Mouse (Mus musculus) brown adipose tissue, adult 24 weeks (tissue): ENCODE measurements around the gene Frmd4a. TPM values are rescaled to one million over a fixed set of nuclear protein-coding genes. Genes with fewer than 3 reads are reported as not detected.

ENCODE experiments used
- H3K27ac ChIP-seq: fragments of 200-500 bp; replicated peaks from 2 replicates; pipeline ENCODE4 v1.5.1; 2012; ENCODE audit warnings: low read depth, mild to moderate bottlenecking, low read length
- H3K4me1 ChIP-seq: fragments of 200-500 bp; 2 replicates; pipeline ENCODE4 v1.6.1; 2012; ENCODE audit warnings: low read length, mixed read lengths; ENCODE audit not compliant: control insufficient read depth, insufficient read depth, insufficient read length
- H3K4me3 ChIP-seq: fragments of 200-500 bp; 2 replicates; pipeline ENCODE4 v1.5.1; 2012; ENCODE audit warnings: low read depth, mild to moderate bottlenecking, low read length, moderate library complexity; ENCODE audit not compliant: insufficient read depth
- polyA plus RNA-seq: library from polyadenylated mRNA; stranded (reverse); fragments of >200 nt; gene quantifications from 2 replicates; pipeline ENCODE4 v1.2.4, GENCODE M21; 2012; ENCODE audit not compliant: missing spikeins, insufficient read depth, insufficient read length

Frmd4a gene
- polyA plus RNA-seq, 1 experiment: 2.3 TPM

DNA sequence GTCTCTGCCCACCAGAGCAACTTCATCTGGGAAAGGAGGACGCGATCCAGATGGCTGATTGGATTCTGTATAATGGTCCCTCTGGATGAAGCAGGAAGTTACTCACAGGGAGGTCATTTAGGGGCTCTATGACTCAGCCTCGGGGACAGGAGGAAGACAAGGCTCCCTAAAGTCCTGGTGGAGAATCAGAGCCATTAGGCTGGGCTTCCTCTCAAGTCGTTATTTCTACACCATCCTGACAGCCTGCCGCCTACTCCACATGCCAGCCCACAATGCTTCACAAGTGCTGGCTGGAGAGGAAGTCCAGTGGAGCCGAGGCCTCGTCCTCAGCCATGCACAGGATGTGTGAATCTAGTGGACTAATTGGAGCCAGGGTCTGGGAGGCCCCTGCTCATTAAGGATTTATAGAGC lies 537.7 kb downstream of the Frmd4a start:
- Histone ChIP-seq H3K4me1 (peaks cover 16% of the 10 kb centered on the region; the same call in 1 of the 2 replicates), H3K27ac (peak overlapping the region; percentile 81), H3K4me3 (no peak overlapping the region)

DNA sequence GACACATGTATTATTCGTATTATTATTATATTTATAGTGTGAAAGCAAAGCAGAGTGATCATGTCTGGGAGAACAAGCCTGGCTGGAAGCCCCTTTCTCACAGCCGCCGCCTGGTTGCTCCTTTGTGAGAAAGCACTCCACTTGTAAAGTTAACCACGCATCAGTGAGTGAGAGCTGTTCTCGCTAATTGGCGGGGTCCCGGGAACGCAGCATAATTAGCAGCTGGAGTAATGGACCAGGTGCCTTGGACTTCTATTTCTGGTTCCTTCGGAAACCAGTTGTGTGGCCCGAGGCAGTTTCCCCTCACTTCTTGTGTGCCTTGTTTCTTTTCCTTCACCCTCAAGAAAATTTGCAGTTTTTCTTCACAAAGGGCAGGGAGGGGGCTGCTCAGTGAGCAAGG lies 538.7 kb downstream of the Frmd4a start:
- no peak overlapping the region for H3K27ac ChIP-seq
- no peak overlapping the region for H3K4me3 ChIP-seq
- peaks cover 16% of the 10 kb centered on the region; the same call in 1 of the 2 replicates for H3K4me1 ChIP-seq

DNA sequence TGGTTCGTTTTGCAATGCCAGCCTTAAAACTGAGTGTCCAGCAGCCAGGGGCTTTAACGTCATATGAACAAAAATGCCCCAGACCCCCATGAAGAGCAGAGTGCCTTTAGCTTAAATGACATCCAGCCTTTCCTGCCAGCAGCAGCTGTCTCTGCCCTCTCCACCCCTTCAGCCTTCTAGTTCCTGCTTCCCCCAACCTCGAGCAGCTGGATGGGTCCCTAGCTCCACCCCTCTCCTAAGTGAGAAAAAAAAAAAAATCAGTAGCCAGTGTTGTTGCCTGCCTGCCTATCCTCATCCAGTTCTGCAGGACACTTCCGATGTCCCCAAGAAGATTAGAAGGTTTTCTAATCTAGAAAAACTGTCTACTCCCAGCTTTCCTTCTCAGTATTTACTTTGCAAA lies 539.5 kb downstream of the Frmd4a start:
- H3K27ac ChIP-seq: 0 out of 2 replicates have a peak overlapping the region, but pooled peaks have one; percentile 38
- H3K4me1 ChIP-seq: peaks cover 16% of the 10 kb centered on the region; the same call in 1 of the 2 replicates

GRCm38 (mm10) chr2:4557466-4557865 lies 539.9 kb downstream of the Frmd4a start:
- Histone ChIP-seq H3K27ac (peak overlapping the region; percentile 40; the same call in 1 of the 2 replicates), H3K4me1 (peaks cover 16% of the 10 kb centered on the region; the same call in 1 of the 2 replicates), H3K4me3 (no peak overlapping the region)

More for the DNA sequence above, 539.5 kb downstream of the Frmd4a start:
- H3K4me3 ChIP-seq: no peak overlapping the region

- H3K4me1 ChIP-seq: peaks cover 18% of the 10 kb centered on the region; the same call in 1 of the 2 replicates
- H3K27ac ChIP-seq: peak overlapping the region; percentile 81
- H3K4me3 ChIP-seq: peak overlapping the region; percentile 60
These were observed 541.2 kb downstream of the Frmd4a start for GRCm38 (mm10) chr2:4558651-4559203.

GRCm38 (mm10) chr2:4559211-4559882 lies 541.8 kb downstream of the Frmd4a start:
- peak overlapping the region; percentile 60 for H3K4me3 ChIP-seq
- H3K4me1 ChIP-seq: peaks cover 18% of the 10 kb centered on the region; the same call in 1 of the 2 replicates
- H3K27ac ChIP-seq: peak overlapping the region; percentile 81

GRCm38 (mm10) chr2:4559883-4560247 lies 542.3 kb downstream of the Frmd4a start:
- peaks cover 18% of the 10 kb centered on the region; the same call in 1 of the 2 replicates for H3K4me1 ChIP-seq
- peak overlapping the region; percentile 71 for H3K27ac ChIP-seq
- H3K4me3 ChIP-seq: peak overlapping the region; percentile 60

DNA sequence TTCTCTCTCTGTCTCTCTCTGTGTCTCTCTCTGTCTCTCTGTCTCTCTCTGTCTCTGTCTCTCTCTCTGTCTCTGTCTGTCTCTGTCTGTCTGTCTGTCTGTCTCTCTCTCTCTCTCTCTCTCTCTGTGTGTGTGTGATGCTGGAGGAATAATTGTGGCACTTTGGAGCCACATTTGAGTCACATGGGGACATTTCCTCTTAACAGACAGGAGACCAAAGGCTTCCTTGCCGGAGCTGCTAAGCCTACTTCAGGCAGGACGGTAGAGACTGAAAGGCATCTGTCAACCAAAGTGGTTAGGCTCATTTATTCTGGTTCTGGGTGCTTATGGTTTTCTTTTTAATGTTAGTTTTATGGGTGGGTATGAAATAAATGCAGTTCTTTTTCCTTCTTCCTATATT lies 543.0 kb downstream of the Frmd4a start:
- Histone ChIP-seq H3K4me3 (peak overlapping the region; percentile 60), H3K4me1 (peaks cover 18% of the 10 kb centered on the region; the same call in 1 of the 2 replicates), H3K27ac (peak overlapping the region; percentile 71)

DNA sequence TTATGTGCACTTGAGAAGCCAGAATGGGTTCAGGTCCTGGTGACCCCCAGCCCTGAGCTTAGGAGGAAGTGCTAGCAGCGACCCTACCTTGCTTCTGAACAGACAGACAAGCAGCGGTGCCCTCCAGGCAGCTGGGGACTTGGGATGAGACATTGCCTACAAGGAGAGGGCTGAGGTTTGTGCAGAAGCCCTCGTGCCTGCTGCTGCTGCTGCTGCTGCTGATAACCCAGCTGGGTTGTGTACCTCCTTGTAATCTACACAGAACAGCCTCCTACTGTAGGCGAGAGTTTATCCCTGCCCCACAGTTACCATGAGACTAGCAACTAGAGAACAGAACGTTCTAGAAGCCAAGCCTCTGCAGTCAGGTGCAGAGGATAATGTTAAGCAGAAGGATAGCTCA lies 543.7 kb downstream of the Frmd4a start:
- no peak overlapping the region for H3K27ac ChIP-seq
- H3K4me1 ChIP-seq: peaks cover 15% of the 10 kb centered on the region; the same call in 1 of the 2 replicates
- peak overlapping the region; percentile 60 for H3K4me3 ChIP-seq

GRCm38 (mm10) chr2:4562373-4562772 lies 544.9 kb downstream of the Frmd4a start:
- Histone ChIP-seq H3K4me3 (peak overlapping the region; percentile 31), H3K27ac (no peak overlapping the region), H3K4me1 (peaks cover 14% of the 10 kb centered on the region; the same call in 1 of the 2 replicates)

DNA sequence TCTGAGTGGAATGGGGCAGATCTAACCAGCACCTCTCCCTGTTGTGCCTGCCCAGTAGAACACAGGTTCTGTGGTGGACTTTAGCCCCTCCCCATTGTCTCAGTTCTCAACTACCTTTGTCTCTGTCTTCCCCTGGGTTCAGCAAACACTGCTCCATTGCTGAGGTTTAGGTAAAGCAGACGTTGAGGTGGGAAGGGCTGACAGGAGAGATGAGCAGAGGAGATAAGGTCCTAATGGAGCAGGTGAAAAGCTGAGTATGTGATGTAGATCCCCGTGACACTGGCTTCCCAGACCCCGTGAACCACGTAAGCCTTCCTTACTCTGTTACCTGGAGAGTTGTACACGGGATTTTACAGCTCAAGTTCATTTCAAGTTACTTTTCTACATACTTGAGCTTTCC lies 545.3 kb downstream of the Frmd4a start:
- no peak overlapping the region for H3K27ac ChIP-seq
- H3K4me1 ChIP-seq: peaks cover 10% of the 10 kb centered on the region; the same call in 1 of the 2 replicates
- H3K4me3 ChIP-seq: peak overlapping the region; percentile 31

DNA sequence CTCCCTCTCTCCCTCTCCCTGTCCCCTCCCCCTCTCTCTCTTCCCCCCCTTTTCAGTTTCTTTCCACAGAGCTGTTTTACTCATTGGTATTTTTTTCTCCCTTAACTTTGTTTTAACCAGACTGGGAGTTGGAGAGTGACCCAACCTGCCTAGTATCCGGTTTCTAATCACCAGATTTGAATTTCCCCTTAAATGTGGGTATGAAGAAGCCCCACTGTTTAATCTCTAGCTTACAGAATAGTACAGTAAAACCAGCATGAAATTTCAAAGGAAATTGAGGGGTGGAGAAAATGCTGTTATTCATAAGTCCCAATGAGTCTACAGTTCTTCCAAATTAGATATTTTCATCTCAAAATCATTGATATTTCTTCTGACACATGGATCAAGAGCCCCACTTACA lies 545.8 kb downstream of the Frmd4a start:
- Histone ChIP-seq H3K4me3 (no peak overlapping the region), H3K27ac (no peak overlapping the region), H3K4me1 (peaks cover 9% of the 10 kb centered on the region; the same call in 1 of the 2 replicates)

DNA sequence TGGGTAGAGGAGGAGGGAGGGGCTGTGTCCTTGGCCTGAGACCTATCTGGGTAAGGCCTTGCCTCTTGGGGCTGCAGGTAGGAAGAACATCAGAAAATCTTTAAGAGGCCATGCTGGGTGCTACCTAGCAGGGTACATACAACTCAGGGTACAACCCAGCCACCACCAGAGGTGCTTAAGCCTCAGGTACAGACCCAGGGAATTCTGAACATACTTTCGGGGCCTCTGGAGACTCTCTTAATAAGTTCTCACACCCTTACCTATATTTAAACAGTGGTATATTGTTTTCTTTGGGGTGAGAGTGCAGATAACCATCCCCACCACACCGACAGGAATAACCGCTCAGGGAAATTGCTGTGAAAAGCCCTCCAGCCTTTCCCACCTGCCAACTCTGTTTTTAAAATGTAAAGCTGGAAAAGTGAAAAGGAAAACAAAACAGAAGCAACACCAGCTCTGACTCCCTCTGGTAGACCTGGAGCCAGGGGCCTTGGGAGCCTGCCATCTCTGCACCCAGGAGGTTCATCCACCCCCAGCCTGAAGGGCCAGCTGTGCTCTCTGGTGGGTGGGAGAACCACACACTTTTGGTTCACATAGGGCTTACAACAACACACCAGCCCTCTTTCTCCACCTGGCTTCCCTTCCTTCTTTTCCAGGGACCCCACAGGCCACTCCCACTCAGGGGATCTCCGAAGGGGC lies 548.9 kb downstream of the Frmd4a start:
- Histone ChIP-seq H3K4me1 (peaks cover 22% of the 10 kb centered on the region), H3K4me3 (no peak overlapping the region), H3K27ac (no peak overlapping the region; the same call in 1 of the 2 replicates)

DNA sequence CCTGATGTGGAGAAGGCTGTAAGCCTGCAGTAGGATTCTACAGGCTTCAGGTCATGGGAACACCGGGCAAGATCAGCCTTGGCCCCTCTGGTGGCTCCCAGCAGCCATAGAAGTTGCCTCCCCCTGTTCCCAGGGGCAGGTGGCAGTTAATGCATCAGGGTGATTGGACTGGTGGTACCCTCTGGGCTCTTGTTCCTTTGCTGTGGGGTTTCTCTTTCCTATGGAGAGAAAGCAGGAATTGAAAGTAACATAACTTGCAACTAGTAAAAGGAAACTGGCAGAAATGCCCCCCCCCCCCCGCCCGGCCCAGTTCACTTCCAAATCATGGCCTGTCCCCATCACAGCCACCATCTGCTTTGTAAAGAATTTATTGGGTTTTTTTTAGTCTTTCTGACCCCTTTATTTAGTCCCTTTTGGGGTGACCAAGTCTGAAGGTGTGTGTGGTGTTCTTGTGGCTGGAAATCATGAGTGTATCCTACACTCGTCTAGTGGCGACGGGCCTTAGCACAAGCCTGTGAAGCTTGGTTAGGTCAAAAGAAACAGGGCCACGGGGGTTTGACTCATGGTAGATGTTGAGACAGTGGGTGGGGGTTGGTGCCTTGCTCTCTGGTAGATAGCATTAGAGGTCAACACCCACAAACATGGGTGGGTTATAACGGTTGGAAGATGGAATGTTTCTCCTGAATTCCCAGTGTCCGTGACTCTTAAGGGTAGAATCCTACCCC lies 549.6 kb downstream of the Frmd4a start:
- Histone ChIP-seq H3K27ac (peak overlapping the region; percentile 41), H3K4me1 (peaks cover 22% of the 10 kb centered on the region)

GRCm38 (mm10) chr2:4568967-4569366 lies 551.5 kb downstream of the Frmd4a start:
- peak overlapping the region; percentile 27; the same call in 1 of the 2 replicates for H3K27ac ChIP-seq
- no peak overlapping the region for H3K4me3 ChIP-seq
- H3K4me1 ChIP-seq: peaks cover 19% of the 10 kb centered on the region

More for the DNA sequence above, 549.6 kb downstream of the Frmd4a start:
- no peak overlapping the region for H3K4me3 ChIP-seq
